Mouse (Mus musculus): ENCODE data around the gene Zfp286. TPM values are rescaled to one million over a fixed set of nuclear protein-coding genes. Genes with fewer than 3 reads are reported as not detected.

Gene Zfp286
- 1 to 10 TPM; 2.0 to 2.5 TPM for total RNA-seq (2021)
- long read RNA-seq, experiment 1, partial matches to known transcripts, result 0 of 5 reads
- long read RNA-seq, experiment 1, other reads (novel, unspliced or antisense), result 3 of 5 reads
- long read RNA-seq, experiment 2, partial matches to known transcripts, result 1 of 5 reads
- long read RNA-seq, experiment 2, other reads (novel, unspliced or antisense), result 1 of 5 reads

GRCm38 (mm10) chr11:62788935-62789616, at the start of gene Zfp286:
TSS of gene Zfp286 (minus strand) at chr11:62789462.
- peak; percentile 46 to 65 for DNase-seq (ENCODE audit: low spot score in 2 of 2)

- DNase-seq (ENCODE audit: low spot score in 2 of 2), result no peak
Observed at GRCm38 (mm10) chr11:62831906-62832305, 42.6 kb upstream of the Zfp286 start.

- no peak for DNase-seq (ENCODE audit: low spot score in 2 of 2)
Observed at GRCm38 (mm10) chr11:62830387-62830786, 41.1 kb upstream of the Zfp286 start.

DNA sequence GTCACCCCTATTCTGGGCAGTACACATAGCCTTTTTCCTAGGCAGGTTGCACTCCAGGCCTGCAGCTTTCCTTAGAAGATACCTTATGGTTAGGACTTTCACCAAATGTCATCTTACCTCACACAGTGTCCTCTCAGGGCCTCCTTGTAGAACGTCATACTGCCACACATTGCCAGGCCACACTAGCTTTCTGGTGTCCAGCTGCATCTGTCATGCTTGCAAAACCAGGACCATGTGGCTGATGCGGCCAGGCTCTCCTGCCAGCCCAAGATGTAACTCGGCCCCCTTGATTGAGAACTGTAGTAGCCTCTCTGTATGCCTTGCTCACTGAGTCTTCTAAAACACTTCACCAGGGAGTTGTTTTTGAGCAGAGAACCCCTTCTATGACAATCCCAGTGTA, 38.6 kb upstream of the Zfp286 start:
- DNase-seq (ENCODE audit: low spot score in 2 of 2), result no peak

DNA sequence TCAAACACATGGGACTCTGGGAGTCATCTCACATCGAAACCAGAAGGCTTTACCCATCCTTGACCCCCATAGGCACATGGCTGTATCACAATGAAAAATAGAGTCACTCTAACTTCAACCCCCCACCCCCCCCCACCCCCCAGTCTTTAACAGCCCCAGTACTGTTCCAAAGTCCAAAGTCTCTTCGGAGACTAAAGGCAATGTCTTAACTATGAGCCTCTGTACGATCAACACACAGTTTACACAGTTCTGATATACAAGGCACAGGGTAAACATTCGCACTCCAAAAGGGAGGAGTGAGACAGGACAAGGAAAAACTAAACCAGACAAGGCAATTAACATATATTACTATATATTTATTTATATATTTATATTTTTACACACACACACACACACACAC, 37.9 kb upstream of the Zfp286 start:
- no peak for DNase-seq (ENCODE audit: low spot score in 2 of 2)

- no peak for DNase-seq (ENCODE audit: low spot score in 2 of 2)
Observed at GRCm38 (mm10) chr11:62826106-62826733, 37.0 kb upstream of the Zfp286 start.

GRCm38 (mm10) chr11:62825222-62826105, 36.2 kb upstream of the Zfp286 start:
- no peak for DNase-seq (ENCODE audit: low spot score in 2 of 2)

DNA sequence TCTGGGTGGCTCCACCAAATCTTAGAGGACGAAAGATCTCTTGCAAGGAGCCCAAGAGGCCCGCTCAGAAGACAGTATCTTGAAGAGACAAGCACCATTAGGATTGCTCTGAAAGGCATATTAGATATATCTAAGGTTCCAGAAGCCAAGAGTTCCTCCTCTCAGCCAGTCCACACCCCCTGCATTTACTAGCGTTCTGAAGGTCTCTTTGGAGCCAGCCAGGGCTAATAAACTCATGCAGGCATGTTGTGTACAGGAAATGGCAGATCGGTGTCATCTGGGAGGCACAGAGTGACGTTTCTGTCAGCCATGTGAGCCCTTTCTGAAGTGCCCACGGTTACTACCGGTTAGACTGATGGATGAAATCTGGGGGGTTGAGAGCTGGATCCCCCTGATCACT, 34.9 kb upstream of the Zfp286 start:
- DNase-seq (ENCODE audit: low spot score in 2 of 2), result no peak

- DNase-seq (ENCODE audit: low spot score in 2 of 2), result no peak
Observed at GRCm38 (mm10) chr11:62821893-62822292, 32.6 kb upstream of the Zfp286 start.

DNA sequence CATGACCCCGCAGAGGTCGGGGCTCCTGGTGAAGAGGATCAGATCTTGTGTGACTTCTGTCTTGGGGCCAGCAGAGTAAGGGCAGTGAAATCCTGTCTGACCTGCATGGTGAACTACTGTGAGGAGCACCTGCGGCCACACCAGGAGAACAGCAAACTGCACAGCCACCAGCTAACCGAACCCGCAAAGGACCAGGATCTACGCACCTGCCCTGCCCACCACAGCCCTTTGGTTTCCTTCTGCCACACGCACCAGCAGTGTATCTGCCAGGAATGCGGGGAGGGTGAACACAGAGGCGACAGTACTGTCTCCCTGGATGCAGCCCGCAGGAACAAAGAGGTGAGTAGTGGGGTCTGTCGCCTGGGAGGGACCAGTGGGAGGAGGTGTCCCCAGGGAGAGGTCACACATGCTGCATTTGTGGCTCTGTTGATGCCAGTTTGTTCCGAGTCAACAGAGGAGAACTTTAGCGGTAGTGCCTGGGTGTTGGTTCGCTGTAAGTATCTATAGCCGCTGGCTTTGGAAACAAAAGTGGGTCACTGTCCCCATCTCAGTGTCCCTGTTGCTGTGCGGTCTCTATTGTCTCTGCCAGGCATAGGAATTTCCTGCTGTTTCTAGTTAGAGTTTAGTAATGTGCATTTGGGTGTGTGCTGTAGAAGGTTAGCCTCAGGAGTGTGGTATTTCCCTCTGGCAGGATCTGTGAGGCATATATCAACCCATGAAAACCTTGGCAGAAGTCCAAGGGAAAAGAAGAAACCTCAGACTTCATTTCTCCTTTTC, 31.6 kb upstream of the Zfp286 start:
- DNase-seq (ENCODE audit: low spot score in 2 of 2), result peak; percentile 26 to 28

DNA sequence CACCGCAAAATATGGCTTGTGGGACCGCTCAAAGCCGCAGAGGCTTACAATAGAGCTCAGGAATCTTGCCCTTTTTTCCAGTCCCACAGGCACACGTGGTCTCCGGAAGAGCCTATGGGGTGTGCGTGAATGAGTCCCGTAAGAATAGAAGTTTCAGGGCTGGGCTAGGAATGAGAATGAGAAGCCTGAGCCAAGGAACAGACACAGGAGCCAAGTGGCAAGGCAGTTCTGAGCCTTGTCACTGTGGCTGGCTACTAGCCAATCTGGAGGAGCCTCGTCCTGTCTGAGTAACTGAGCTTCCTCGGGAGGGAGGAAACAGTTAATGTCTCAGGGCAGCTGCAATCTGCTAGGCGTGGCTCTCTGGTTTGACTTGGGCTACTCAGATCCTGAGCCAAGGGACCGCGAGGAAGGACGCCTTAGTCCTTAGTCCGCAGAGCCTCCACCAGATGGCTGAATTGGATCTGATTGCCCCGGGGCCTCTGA, 30.8 kb upstream of the Zfp286 start, which contains the start of gene Trim16:
Gene Trim16, plus strand, starts transcription at position 173 of the 483 bp plus-strand sequence.
- peak; percentile 49 to 53 for DNase-seq (ENCODE audit: low spot score in 2 of 2)

GRCm38 (mm10) chr11:62819059-62819686, 29.9 kb upstream of the Zfp286 start:
- no peak for DNase-seq (ENCODE audit: low spot score in 2 of 2)

DNA sequence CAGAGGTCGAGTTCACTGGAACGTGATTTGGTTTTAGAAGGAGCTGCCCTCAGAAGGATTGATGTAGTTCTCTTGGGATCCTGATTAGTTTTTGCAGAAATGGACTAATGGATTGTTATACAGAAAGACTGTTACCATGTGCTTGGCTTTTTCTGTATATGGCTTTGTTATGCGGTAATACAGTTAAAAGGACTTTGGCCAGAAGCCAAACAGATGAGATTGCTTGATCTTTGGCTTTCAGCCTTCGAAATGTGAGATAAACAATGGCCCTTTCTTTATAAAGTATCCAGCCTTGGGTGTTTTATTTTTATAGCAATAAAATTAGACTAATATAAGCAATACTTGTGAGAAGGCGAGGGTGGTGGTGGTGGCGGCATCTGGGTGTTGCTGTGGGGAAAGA, 27.3 kb upstream of the Zfp286 start:
- DNase-seq (ENCODE audit: low spot score in 2 of 2), result no peak

DNA sequence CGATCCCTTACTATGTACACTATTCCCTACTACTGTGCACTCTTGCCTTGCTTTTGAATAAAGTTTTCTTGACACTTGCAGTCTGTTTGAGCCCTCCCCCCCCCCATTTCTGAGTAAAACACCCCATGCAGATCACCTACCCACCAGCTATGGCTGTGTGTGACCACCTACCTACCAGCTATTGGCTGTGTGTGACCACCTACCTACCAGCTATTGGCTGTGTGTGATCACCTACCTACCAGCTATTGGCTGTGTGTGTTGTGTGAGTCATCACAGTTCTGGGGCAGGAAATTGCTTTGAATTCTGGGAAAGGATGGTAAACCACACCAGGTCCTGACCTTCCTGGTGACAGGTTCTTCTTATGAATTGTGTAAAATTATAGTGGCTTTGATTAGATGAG, 26.2 kb upstream of the Zfp286 start:
- no peak for DNase-seq (ENCODE audit: low spot score in 2 of 2)

GRCm38 (mm10) chr11:62814625-62815024, 25.4 kb upstream of the Zfp286 start:
- no peak for DNase-seq (ENCODE audit: low spot score in 2 of 2)

DNA sequence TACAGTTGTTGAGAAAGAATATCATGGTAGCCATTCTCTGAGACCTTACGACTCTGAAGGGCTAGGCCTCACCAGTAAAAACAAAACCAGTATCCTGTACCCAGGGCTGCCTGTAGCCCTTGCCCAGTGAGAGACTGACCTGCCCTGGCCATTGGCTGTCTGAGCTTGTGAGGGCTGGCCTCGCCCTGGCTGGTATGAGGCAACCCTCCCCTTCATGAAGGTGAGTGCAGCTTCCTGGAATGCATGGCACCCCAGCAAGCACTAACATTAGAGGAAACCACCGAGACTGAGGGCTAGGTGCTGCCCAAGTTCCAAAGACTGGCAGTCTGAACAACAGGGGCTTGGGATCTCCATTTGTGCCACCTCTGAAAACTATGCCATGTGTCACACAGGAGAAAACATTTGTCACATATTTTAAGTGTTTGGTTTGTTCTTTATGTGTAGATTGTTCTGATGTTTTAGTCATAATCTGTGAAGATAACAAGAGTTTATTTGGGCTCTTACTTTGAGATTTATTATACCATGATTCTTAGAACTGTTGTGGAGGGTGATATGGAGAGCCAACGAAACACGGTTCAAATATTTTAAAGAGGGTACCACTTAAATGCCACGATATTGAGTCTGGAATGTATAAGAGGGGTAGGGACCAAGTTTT, 24.8 kb upstream of the Zfp286 start:
- no peak for DNase-seq (ENCODE audit: low spot score in 2 of 2)

- DNase-seq (ENCODE audit: low spot score in 2 of 2), result no peak
Observed at GRCm38 (mm10) chr11:62813497-62813896, 24.2 kb upstream of the Zfp286 start.

DNA sequence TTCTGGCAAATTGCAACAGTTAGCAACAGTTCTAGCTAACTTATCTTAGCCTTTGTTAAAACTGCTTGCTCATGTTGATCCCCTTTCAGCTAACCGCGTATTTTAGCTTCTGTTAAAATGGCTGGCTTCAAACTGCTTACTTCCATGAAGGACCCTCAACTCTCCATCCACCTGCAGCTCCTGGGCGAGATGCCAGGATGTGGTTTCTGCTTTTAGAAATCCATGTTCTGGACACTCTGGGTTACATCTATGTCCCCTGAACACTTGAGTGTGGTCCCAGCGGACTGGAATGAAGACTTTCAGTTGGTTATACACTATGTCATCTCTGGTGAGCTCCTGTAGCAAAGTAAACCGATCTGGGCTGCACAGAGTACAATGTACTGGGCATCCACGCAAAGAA, 23.0 kb upstream of the Zfp286 start:
- no peak for DNase-seq (ENCODE audit: low spot score in 2 of 2)

DNA sequence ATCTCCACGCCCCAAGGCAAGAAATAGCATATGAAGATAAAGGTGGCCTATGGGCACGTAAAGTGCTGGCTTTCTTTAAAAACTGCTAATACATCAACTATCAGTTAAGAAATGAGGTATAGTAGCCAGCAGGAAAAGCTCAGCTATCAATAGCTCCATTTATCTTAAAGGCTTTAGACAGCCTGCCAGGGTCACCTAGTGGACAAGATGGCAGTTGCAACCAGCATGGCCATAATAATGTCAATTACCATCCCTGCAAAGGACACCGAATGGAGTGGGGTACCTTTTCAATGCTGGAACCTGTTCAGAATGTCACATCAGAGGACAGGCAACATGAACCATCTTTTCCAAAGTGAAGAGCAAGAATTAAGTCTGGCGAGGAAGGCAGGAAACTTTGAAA, 19.9 kb upstream of the Zfp286 start:
- no peak for DNase-seq (ENCODE audit: low spot score in 2 of 2)

GRCm38 (mm10) chr11:62807965-62808364, 18.7 kb upstream of the Zfp286 start:
- DNase-seq (ENCODE audit: low spot score in 2 of 2), result no peak
